Mouse (Mus musculus) testis, adult 10 weeks (tissue): Measurements from ENCODE around the gene Ung. TPM values are rescaled to one million over a fixed set of nuclear protein-coding genes. Genes with fewer than 3 reads are reported as not detected.

ENCODE experiments used
- polyA plus RNA-seq: library from polyadenylated mRNA; stranded (reverse); fragments of 350-450 nt; fragmentation: Illumina TruSeq; extraction: RNeasy Lipid Tissue Mini Kit (QIAGEN cat#74804); gene quantifications from one replicate; pipeline ENCODE4 v1.2.3, GENCODE M21; 2014; ENCODE audit warnings: low read depth, low replicate concordance

Ung gene
- 1.3 TPM for polyA plus RNA-seq

GRCm38 (mm10) chr5:114130211-114130605, at the start of gene Ung:
TSS of gene Ung (plus strand) at chr5:114130386.

GRCm38 (mm10) chr5:114091057-114091807, 39.0 kb upstream of the Ung start, which contains the start of gene Svop:
TSS of gene Svop (minus strand) at chr5:114091570.

GRCm38 (mm10) chr5:114127374-114128349, 2.5 kb upstream of the Ung start, which contains the start of gene Alkbh2:
TSS of gene Alkbh2 (minus strand) at chr5:114128218.

GRCm38 (mm10) chr5:114146028-114146888, 16.1 kb downstream of the Ung start, which contains the start of gene Acacb:
TSS of gene Acacb (plus strand) at chr5:114146535.

Other genes starting within 250 kb of the Ung start
- gene Coro1c, start 221.6 kb upstream of the Ung start, polyA plus RNA-seq = 5.6 TPM
- gene Ssh1, start 136.5 kb upstream of the Ung start, polyA plus RNA-seq = 1.2 TPM
- gene Dao, start 126.7 kb upstream of the Ung start, polyA plus RNA-seq = not detected
- 3.1 TPM for gene Usp30, start 64.9 kb upstream of the Ung start, polyA plus RNA-seq
- gene Svop, start 38.8 kb upstream of the Ung start, polyA plus RNA-seq = 1.8 TPM
- 0.25 TPM for gene Alkbh2, start 2.2 kb upstream of the Ung start, polyA plus RNA-seq
- 0.29 TPM for gene Acacb, start 16.1 kb downstream of the Ung start, polyA plus RNA-seq
- gene Foxn4, start 143.4 kb downstream of the Ung start, polyA plus RNA-seq = not detected
- 0.49 TPM for gene Myo1h, start 158.8 kb downstream of the Ung start, polyA plus RNA-seq